Mouse (Mus musculus) frontal cortex, adult 2 months (tissue): Measurements from ENCODE around the gene Mthfsl. TPM values are rescaled to one million over a fixed set of nuclear protein-coding genes. Genes with fewer than 3 reads are reported as not detected.
"Not testable (repeated sequence)": the region's sequence is repeated elsewhere in the genome, so short reads cannot be mapped to it uniquely, and the experiment has no call there.

Experiments used
- DNase-seq, 2 experiments: peaks; one replicate each; pipeline ENCODE4 v3.0.0; 2022; ENCODE audit warnings: low spot score in 1 of 2; ENCODE audit errors: extremely low spot score in 1 of 2
- polyA plus RNA-seq: library from polyadenylated mRNA; depleted of rRNA; stranded (reverse); fragments of >200 nt; gene quantifications from 2 replicates; pipeline ENCODE4 v1.2.3, GENCODE M21; 2012; rRNA removed

Gene Mthfsl
- 38.5 and 41.0 TPM in 2 replicates for polyA plus RNA-seq

GRCm38 (mm10) chr9:88719989-88720537, at the start of gene Mthfsl:
Gene Mthfsl, minus strand, starts transcription at chr9:88720296.
- DNase-seq, result peak in 1 of 2 experiments; percentile 69

GRCm38 (mm10) chr9:88769470-88769869, 49.4 kb upstream of the Mthfsl start:
- not testable (repeated sequence) for DNase-seq

GRCm38 (mm10) chr9:88746687-88747086, 26.6 kb upstream of the Mthfsl start:
- DNase-seq, result peak in 1 of 2 experiments; percentile 61

GRCm38 (mm10) chr9:88746046-88746445, 25.9 kb upstream of the Mthfsl start:
- not testable (repeated sequence) for DNase-seq

- DNase-seq, result not testable (repeated sequence)
These were observed 15.2 kb upstream of the Mthfsl start for GRCm38 (mm10) chr9:88735289-88735688.

GRCm38 (mm10) chr9:88733182-88733581, 13.1 kb upstream of the Mthfsl start:
- not testable (repeated sequence) for DNase-seq

- not testable (repeated sequence) for DNase-seq
These were observed 12.2 kb upstream of the Mthfsl start for GRCm38 (mm10) chr9:88732334-88732733.

GRCm38 (mm10) chr9:88731728-88732127, 11.6 kb upstream of the Mthfsl start, which contains the start of gene Bcl2a1d:
Gene Bcl2a1d, minus strand, starts transcription at chr9:88731914.
- DNase-seq, result not testable (repeated sequence)

- not testable (repeated sequence) for DNase-seq
These were observed 8.2 kb upstream of the Mthfsl start for GRCm38 (mm10) chr9:88728311-88728710.

GRCm38 (mm10) chr9:88721628-88722027, 1.5 kb upstream of the Mthfsl start:
- not testable (repeated sequence) for DNase-seq

GRCm38 (mm10) chr9:88719073-88719921, 799 bp downstream of the Mthfsl start:
- DNase-seq, result peak in 1 of 2 experiments; percentile 44

- DNase-seq, result peak in 1 of 2 experiments; percentile 43
These were observed 1.5 kb downstream of the Mthfsl start for GRCm38 (mm10) chr9:88718593-88718992.

GRCm38 (mm10) chr9:88718140-88718539, 2.0 kb downstream of the Mthfsl start:
- DNase-seq, result peak in 1 of 2 experiments; percentile 51

GRCm38 (mm10) chr9:88714515-88714914, 5.6 kb downstream of the Mthfsl start:
- DNase-seq, result not testable (repeated sequence)

- not testable (repeated sequence) for DNase-seq
These were observed 7.8 kb downstream of the Mthfsl start for GRCm38 (mm10) chr9:88712164-88712749.

- not testable (repeated sequence) for DNase-seq
These were observed 9.1 kb downstream of the Mthfsl start for GRCm38 (mm10) chr9:88710910-88711438.

- not testable (repeated sequence) for DNase-seq
These were observed 9.7 kb downstream of the Mthfsl start for GRCm38 (mm10) chr9:88710439-88710838.

GRCm38 (mm10) chr9:88709794-88710193, 10.3 kb downstream of the Mthfsl start:
- DNase-seq, result not testable (repeated sequence)

- no peak for DNase-seq
These were observed 10.8 kb downstream of the Mthfsl start for GRCm38 (mm10) chr9:88709304-88709703.

- no peak for DNase-seq
These were observed 13.4 kb downstream of the Mthfsl start for GRCm38 (mm10) chr9:88706700-88707099.

GRCm38 (mm10) chr9:88705157-88705556, 14.9 kb downstream of the Mthfsl start:
- DNase-seq, result not testable (repeated sequence)
